Mouse (Mus musculus): ENCODE measurements around the gene Gm20503. TPM values are rescaled to one million over a fixed set of nuclear protein-coding genes. Genes with fewer than 3 reads are reported as not detected.

Gm20503 gene
- total and polyA plus RNA-seq, 2 experiments from 2014 or later, result 11.8 TPM; not detected in 1

DNA sequence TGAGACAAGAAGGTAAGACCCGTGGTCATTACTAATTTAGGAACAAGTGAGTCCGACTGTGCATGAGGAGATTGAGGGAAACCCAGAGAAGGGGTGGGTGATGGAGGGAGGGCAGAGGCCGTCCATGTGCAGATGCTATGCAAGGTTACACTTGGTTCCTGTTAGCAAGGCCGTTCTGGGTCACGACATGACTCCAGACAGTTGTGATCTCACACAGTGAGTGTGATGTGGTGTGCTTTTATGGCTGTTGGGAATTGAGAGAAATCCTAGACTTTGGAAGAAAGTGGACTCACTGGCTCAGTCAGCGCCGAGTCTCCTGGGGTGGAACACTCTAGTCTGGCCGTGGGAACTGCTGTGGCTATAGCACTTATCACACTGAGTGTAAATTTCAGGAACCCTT, 3.2 kb downstream of the Gm20503 start:
- Histone ChIP-seq H3K4me2 (ENCODE audit: low read depth) (no peak overlapping the region), H3K9ac (no peak overlapping the region), H3K36me3 (ENCODE audit: insufficient read depth) (no peaks in the 10 kb centered on the region), H3K27me3 (ENCODE audit: insufficient read depth, low read length) (no peaks in the 10 kb centered on the region), H3K27ac (ENCODE audit: low read depth, low read length) (no peak overlapping the region), H3K4me3 (ENCODE audit: low read depth, low read length) (no peak overlapping the region), H3K4me1 (ENCODE audit: insufficient read depth) (peaks cover 8% of the 10 kb centered on the region; the same call in 1 of the 2 replicates), H3K9me3 (ENCODE audit: low read length) (no peaks in the 10 kb centered on the region)
- no peak for TF ChIP-seq CTCF (IDR thresholded peaks at IDR 0.05; ENCODE audit: low read depth)
- 77% methylated on average over 8 of the region's 8 CpGs for WGBS
- DNase-seq (no peak), ATAC-seq (no peak)

DNA sequence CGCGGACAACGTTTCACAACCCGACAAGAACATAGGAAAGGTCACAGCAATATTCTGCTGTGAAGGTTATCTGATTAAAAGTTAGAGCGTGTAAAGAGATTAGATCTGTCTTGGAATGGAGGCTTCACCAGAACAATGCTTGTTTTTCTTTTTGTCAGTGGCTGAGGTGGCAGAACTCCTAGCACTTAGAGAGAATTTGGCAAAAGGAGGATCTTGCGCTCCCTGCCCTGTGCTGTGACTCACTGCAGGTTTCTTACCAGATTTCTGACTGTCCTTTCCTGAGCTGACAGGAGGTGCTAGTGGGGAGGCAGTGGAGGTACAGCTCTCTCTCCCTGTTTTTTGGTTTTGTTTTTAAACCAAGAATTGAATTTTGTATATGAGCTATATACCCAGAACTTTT, 4.0 kb downstream of the Gm20503 start:
- no peak for TF ChIP-seq CTCF (IDR thresholded peaks at IDR 0.05; ENCODE audit: low read depth)
- no peaks in the 10 kb centered on the region for H3K27me3 ChIP-seq (ENCODE audit: insufficient read depth, low read length)
- WGBS, result 75% methylated on average over 6 of the region's 6 CpGs
- H3K36me3 ChIP-seq (ENCODE audit: insufficient read depth), result no peaks in the 10 kb centered on the region
- H3K9me3 ChIP-seq (ENCODE audit: low read length), result no peaks in the 10 kb centered on the region
- peaks cover 8% of the 10 kb centered on the region; the same call in 1 of the 2 replicates for H3K4me1 ChIP-seq (ENCODE audit: insufficient read depth)
- H3K4me3 ChIP-seq (ENCODE audit: low read depth, low read length), result no peak overlapping the region
- H3K4me2 ChIP-seq (ENCODE audit: low read depth), result no peak overlapping the region
- no peak for ATAC-seq
- no peak overlapping the region for H3K9ac ChIP-seq
- H3K27ac ChIP-seq (ENCODE audit: low read depth, low read length), result no peak overlapping the region
- DNase-seq, result no peak

DNA sequence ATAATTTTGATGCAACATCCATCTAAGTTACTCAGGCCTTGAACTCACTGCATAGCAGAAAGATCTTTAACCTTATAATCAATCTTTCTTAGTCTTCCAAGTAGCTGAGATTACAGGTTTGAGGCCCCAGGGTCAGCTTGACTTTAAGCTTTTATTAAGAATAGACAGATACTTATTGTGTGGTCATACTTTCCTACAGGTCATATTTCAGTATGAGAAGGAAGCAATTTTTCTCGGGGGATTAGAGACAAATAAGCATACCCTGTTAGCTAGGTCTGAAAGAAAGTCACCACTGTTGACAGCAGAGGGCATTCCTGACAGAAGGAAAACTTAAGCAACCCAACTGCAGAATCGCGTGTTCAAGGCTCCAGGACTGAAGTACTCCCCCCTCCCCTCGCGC, 5.0 kb downstream of the Gm20503 start:
- no peak overlapping the region for H3K27ac ChIP-seq (ENCODE audit: low read depth, low read length)
- DNase-seq, result no peak
- H3K4me2 ChIP-seq (ENCODE audit: low read depth), result no peak overlapping the region
- no peaks in the 10 kb centered on the region for H3K9me3 ChIP-seq (ENCODE audit: low read length)
- peaks cover 8% of the 10 kb centered on the region; the same call in 1 of the 2 replicates for H3K4me1 ChIP-seq (ENCODE audit: insufficient read depth)
- H3K36me3 ChIP-seq (ENCODE audit: insufficient read depth), result no peaks in the 10 kb centered on the region
- H3K9ac ChIP-seq, result no peak overlapping the region
- H3K4me3 ChIP-seq (ENCODE audit: low read depth, low read length), result no peak overlapping the region
- no peaks in the 10 kb centered on the region for H3K27me3 ChIP-seq (ENCODE audit: insufficient read depth, low read length)
- no peak for TF ChIP-seq CTCF (IDR thresholded peaks at IDR 0.05; ENCODE audit: low read depth)
- ATAC-seq, result no peak
- 82% methylated on average over 5 of the region's 5 CpGs for WGBS

GRCm38 (mm10) chr4:59009186-59009585, 6.2 kb downstream of the Gm20503 start:
- no peak overlapping the region for H3K9ac ChIP-seq
- no peaks in the 10 kb centered on the region for H3K9me3 ChIP-seq (ENCODE audit: low read length)
- H3K4me2 ChIP-seq (ENCODE audit: low read depth), result no peak overlapping the region
- 91% methylated on average over 7 of the region's 7 CpGs for whole genome bisulfite sequencing
- TF ChIP-seq CTCF (IDR thresholded peaks at IDR 0.05; ENCODE audit: low read depth), result no peak
- peaks cover 3% of the 10 kb centered on the region; the same call in 1 of the 2 replicates for H3K4me1 ChIP-seq (ENCODE audit: insufficient read depth)
- no peak overlapping the region for H3K27ac ChIP-seq (ENCODE audit: low read depth, low read length)
- no peak overlapping the region for H3K4me3 ChIP-seq (ENCODE audit: low read depth, low read length)
- DNase-seq (no peak), ATAC-seq (no peak)
- H3K36me3 ChIP-seq (ENCODE audit: insufficient read depth), result no peaks in the 10 kb centered on the region
- no peaks in the 10 kb centered on the region for H3K27me3 ChIP-seq (ENCODE audit: insufficient read depth, low read length)

- no peak for ATAC-seq
- Histone ChIP-seq H3K9ac (no peak overlapping the region), H3K4me3 (ENCODE audit: low read depth, low read length) (no peak overlapping the region), H3K36me3 (ENCODE audit: insufficient read depth) (no peaks in the 10 kb centered on the region), H3K9me3 (ENCODE audit: low read length) (no peaks in the 10 kb centered on the region), H3K4me2 (ENCODE audit: low read depth) (no peak overlapping the region), H3K27ac (ENCODE audit: low read depth, low read length) (no peak overlapping the region), H3K4me1 (ENCODE audit: insufficient read depth) (no peaks in the 10 kb centered on the region), H3K27me3 (ENCODE audit: insufficient read depth, low read length) (no peaks in the 10 kb centered on the region)
- no peak for DNase-seq
- no peak for TF ChIP-seq CTCF (IDR thresholded peaks at IDR 0.05; ENCODE audit: low read depth)
- 67% methylated on average over 4 of the region's 4 CpGs for WGBS
These were observed 6.7 kb downstream of the Gm20503 start for GRCm38 (mm10) chr4:59009696-59010095.

GRCm38 (mm10) chr4:59011446-59011845, 8.4 kb downstream of the Gm20503 start:
- ATAC-seq, result no peak
- Histone ChIP-seq H3K36me3 (ENCODE audit: insufficient read depth) (no peaks in the 10 kb centered on the region), H3K9ac (no peak overlapping the region), H3K4me1 (ENCODE audit: insufficient read depth) (no peaks in the 10 kb centered on the region), H3K9me3 (ENCODE audit: low read length) (no peaks in the 10 kb centered on the region), H3K27ac (ENCODE audit: low read depth, low read length) (no peak overlapping the region), H3K27me3 (ENCODE audit: insufficient read depth, low read length) (no peaks in the 10 kb centered on the region), H3K4me3 (ENCODE audit: low read depth, low read length) (no peak overlapping the region), H3K4me2 (ENCODE audit: low read depth) (no peak overlapping the region)
- TF ChIP-seq CTCF (IDR thresholded peaks at IDR 0.05; ENCODE audit: low read depth), result no peak
- DNase-seq, result no peak
- WGBS, result 63% methylated on average over 3 of the region's 3 CpGs

- ATAC-seq, result no peak
- WGBS, result 88% methylated on average over 3 of the region's 3 CpGs
- Histone ChIP-seq H3K36me3 (ENCODE audit: insufficient read depth) (peaks cover 14% of the 10 kb centered on the region), H3K4me2 (ENCODE audit: low read depth) (no peak overlapping the region), H3K9me3 (ENCODE audit: low read length) (no peaks in the 10 kb centered on the region), H3K9ac (no peak overlapping the region), H3K27ac (ENCODE audit: low read depth, low read length) (no peak overlapping the region), H3K27me3 (ENCODE audit: insufficient read depth, low read length) (no peaks in the 10 kb centered on the region), H3K4me3 (ENCODE audit: low read depth, low read length) (no peak overlapping the region), H3K4me1 (ENCODE audit: insufficient read depth) (no peaks in the 10 kb centered on the region)
- no peak for DNase-seq
- no peak for TF ChIP-seq CTCF (IDR thresholded peaks at IDR 0.05; ENCODE audit: low read depth)
These were observed 12.2 kb downstream of the Gm20503 start for GRCm38 (mm10) chr4:59015181-59015580.

GRCm38 (mm10) chr4:59016922-59017321, 13.9 kb downstream of the Gm20503 start:
- WGBS, result 91% methylated on average over 2 of the region's 2 CpGs
- TF ChIP-seq CTCF (IDR thresholded peaks at IDR 0.05; ENCODE audit: low read depth), result no peak

More at GRCm38 (mm10) chr4:59016922-59017321, 13.9 kb downstream of the Gm20503 start:
- Histone ChIP-seq H3K4me1 (ENCODE audit: insufficient read depth) (no peaks in the 10 kb centered on the region), H3K4me2 (ENCODE audit: low read depth) (no peak overlapping the region), H3K36me3 (ENCODE audit: insufficient read depth) (peaks cover 21% of the 10 kb centered on the region), H3K9ac (no peak overlapping the region), H3K27ac (ENCODE audit: low read depth, low read length) (no peak overlapping the region), H3K9me3 (ENCODE audit: low read length) (no peaks in the 10 kb centered on the region), H3K27me3 (ENCODE audit: insufficient read depth, low read length) (no peaks in the 10 kb centered on the region), H3K4me3 (ENCODE audit: low read depth, low read length) (no peak overlapping the region)
- no peak for ATAC-seq
- DNase-seq, result no peak
